Mouse (Mus musculus): Measurements from ENCODE around the gene Pusl1.

DNA sequence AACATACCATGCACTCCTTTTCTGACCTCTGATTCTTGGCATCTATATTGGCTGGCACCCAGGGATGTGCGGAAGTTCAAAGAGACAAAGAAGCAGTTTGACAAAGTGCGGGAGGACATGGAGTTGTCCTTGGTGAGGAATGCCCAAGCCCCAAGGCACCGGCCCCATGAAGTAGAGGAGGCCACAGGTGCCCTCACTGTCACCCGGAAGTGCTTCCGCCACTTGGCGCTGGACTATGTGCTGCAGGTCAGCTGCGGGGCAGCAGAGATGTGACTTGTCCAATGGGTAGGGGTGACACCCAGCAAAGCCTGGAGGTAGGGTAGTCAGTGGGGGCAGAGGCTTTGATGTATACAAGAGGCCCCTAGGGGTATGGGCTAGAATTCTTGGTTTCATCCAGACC lies 7.8 kb upstream of the Pusl1 start:
- no peak for TF ChIP-seq CTCF (IDR thresholded peaks at IDR 0.05; ENCODE audit: extremely low read depth, insufficient read length, insufficient replicate concordance, low read depth, low read length)
- no peak for TF ChIP-seq POLR2A (IDR thresholded peaks at IDR 0.05; ENCODE audit: low read depth, low read length)

All from small intestine, adult 2 months (tissue).